Mouse (Mus musculus) heart, embryonic 11.5 days (tissue): ENCODE data around the gene Glrp1. TPM values are rescaled to one million over a fixed set of nuclear protein-coding genes. Genes with fewer than 3 reads are reported as not detected.

Source experiments
- ATAC-seq: fragments of 200-750 bp; cut with Nextera tagmentation; replicated peaks from 2 replicates; pipeline ENCODE4 v1.8.0; 2017; ENCODE audit warnings: moderate library complexity; ENCODE audit not compliant: insufficient number of reproducible peaks, low FRiP score, low TSS enrichment
- H3K27ac ChIP-seq: fragments of 300-500 bp; sonication (generic); 2 replicates; pipeline ENCODE4 v1.5.1; 2014; ENCODE audit warnings: mild to moderate bottlenecking, low read depth, low read length
- H3K27me3 ChIP-seq: fragments of 300-500 bp; sonication (generic); 2 replicates; pipeline ENCODE4 v1.6.1; 2014; ENCODE audit warnings: mild to moderate bottlenecking, low read length, mixed read lengths; ENCODE audit not compliant: control insufficient read depth, insufficient read depth
- H3K36me3 ChIP-seq: fragments of 300-500 bp; sonication (generic); 2 replicates; pipeline ENCODE4 v1.6.1; 2014; ENCODE audit warnings: mild to moderate bottlenecking, low read length, moderate library complexity, mixed read lengths; ENCODE audit not compliant: control insufficient read depth, insufficient read depth
- H3K4me1 ChIP-seq: fragments of 300-500 bp; sonication (generic); 2 replicates; pipeline ENCODE4 v1.6.1; 2014; ENCODE audit warnings: low read length; ENCODE audit not compliant: control insufficient read depth, insufficient read depth
- H3K4me2 ChIP-seq: fragments of 300-500 bp; sonication (generic); 2 replicates; pipeline ENCODE4 v1.6.1; 2014; ENCODE audit warnings: mild to moderate bottlenecking, moderate library complexity
- H3K4me3 ChIP-seq: fragments of 300-500 bp; sonication (generic); 2 replicates; pipeline ENCODE4 v1.5.1; 2014; ENCODE audit warnings: low read depth, low read length
- H3K9ac ChIP-seq: fragments of 300-500 bp; sonication (generic); 2 replicates; pipeline ENCODE4 v1.6.1; 2014; ENCODE audit warnings: mild to moderate bottlenecking, low read depth, low read length, moderate library complexity
- H3K9me3 ChIP-seq: fragments of 300-500 bp; sonication (generic); replicated peaks from 2 replicates; pipeline ENCODE4 v1.6.1; 2016; ENCODE audit warnings: low read length; ENCODE audit not compliant: control insufficient read depth
- WGBS: fragments of 180-500 bp; shearing (Covaris S2); extraction: QIAGEN DNeasy Blood & Tissue Kit; methylation state at CpG from one replicate; pipeline ENCODE4 v1.1.7; 2014; ENCODE audit not compliant: insufficient replicate concordance; 5-methylcytosine and 5-hydroxymethylcytosine counted together
- polyA plus RNA-seq: library from polyadenylated mRNA; unstranded; fragments of >200 nt; fragmentation: Nextera tagmentation; extraction: Ambion mirVana; gene quantifications from 2 replicates; pipeline ENCODE4 v1.2.1, GENCODE M21; 2014

Glrp1 gene
- polyA plus RNA-seq, 1 experiment from 2014 or later = 0.10 TPM

DNA sequence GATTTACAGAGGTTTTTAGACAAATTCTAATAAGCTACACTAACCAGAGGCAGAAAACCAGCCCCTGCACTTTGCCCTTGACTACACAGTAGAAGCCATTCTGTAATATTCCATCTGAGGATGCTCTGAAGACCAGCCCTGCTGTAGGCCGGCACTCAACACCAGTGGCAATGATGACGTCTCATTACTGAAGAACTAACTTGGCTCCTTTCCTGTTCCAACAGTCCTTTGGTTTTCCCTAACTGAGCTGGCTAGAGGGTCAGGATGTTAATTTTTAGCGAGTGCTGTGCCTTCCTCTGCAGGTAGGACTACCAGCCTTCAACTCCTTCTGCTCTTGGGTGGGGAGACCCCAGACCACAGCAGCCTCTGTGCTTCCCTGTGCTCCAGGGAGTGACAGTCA is 55.2 kb downstream of the Glrp1 start:
- Histone ChIP-seq H3K36me3 (no peaks in the 10 kb centered on the region), H3K9ac (no peak overlapping the region), H3K4me1 (no peaks in the 10 kb centered on the region), H3K4me3 (no peak overlapping the region), H3K9me3 (no peaks in the 10 kb centered on the region), H3K4me2 (no peak overlapping the region), H3K27ac (no peak overlapping the region), H3K27me3 (no peaks in the 10 kb centered on the region)
- WGBS = 50% methylated on average over 3 of the region's 3 CpGs
- ATAC-seq = no peak

DNA sequence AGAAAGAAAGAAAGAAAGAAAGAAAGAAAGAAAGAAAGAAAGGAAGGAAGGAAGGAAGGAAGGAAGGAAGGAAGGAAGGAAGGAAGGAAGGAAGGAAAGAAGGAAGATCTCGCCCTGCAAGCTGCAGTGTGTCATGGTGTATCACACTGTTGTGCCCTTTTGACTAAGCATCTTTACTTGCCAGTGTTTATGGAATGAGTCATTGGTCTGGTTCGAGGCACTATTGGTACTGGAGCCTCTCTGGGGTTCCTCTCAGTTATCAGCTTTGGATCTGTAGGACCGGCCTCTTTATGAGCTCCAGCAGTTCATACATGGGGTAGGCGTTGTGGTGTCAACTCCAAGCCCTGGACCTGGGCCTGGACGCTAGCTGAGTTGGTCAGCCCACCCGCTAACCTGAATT is 57.7 kb downstream of the Glrp1 start:
- no peaks in the 10 kb centered on the region for H3K9me3 ChIP-seq
- ATAC-seq = no peak

DNA sequence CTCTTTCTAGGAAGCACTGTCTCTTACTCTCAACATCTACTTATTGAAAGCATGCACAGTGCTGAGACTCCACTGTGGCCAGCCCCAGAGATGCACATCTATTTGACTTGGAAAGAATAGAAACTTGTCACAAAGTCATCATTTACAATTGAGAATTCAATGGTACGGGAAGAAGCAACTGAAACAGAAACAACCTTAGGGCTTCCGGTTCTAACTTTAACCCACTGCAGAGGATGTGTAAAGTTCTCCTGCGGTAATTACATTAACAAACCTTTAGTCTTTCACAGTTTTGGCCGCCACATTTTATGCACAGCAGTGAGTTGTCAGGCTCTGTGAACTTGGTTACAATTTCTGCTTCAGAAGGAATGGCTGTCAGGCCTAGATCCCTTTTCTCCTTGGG is 59.2 kb downstream of the Glrp1 start:
- Histone ChIP-seq H3K4me3 (no peak overlapping the region), H3K27me3 (no peaks in the 10 kb centered on the region), H3K36me3 (no peaks in the 10 kb centered on the region), H3K27ac (no peak overlapping the region), H3K9me3 (no peaks in the 10 kb centered on the region), H3K9ac (no peak overlapping the region), H3K4me1 (no peaks in the 10 kb centered on the region), H3K4me2 (no peak overlapping the region)
- no peak for ATAC-seq
- 84% methylated on average over 4 of the region's 4 CpGs for WGBS

More for the DNA sequence above, 57.7 kb downstream of the Glrp1 start:
- Histone ChIP-seq H3K4me1 (no peaks in the 10 kb centered on the region), H3K9ac (no peak overlapping the region), H3K4me3 (no peak overlapping the region), H3K4me2 (no peak overlapping the region), H3K27ac (no peak overlapping the region), H3K27me3 (no peaks in the 10 kb centered on the region), H3K36me3 (no peaks in the 10 kb centered on the region)
- 71% methylated on average over 6 of the region's 6 CpGs for WGBS

Other genes starting within 250 kb of the Glrp1 start
- 117 and 118 TPM in 2 replicates for gene Hjurp, start 232.4 kb downstream of the Glrp1 start, polyA plus RNA-seq
- gene Trpm8, start 232.4 kb downstream of the Glrp1 start, polyA plus RNA-seq = 0.10 TPM in 1 of 2 replicates, not detected in the other
- gene Spp2, start 103.1 kb downstream of the Glrp1 start, polyA plus RNA-seq = 0.66 and 1.6 TPM in 2 replicates
- gene Arl4c, start 192.2 kb upstream of the Glrp1 start, polyA plus RNA-seq = 3.0 and 4.4 TPM in 2 replicates